Mouse (Mus musculus): ENCODE results near the gene Gm10134. TPM values are rescaled to one million over a fixed set of nuclear protein-coding genes. Genes with fewer than 3 reads are reported as not detected.

The Gm10134 gene
- total and polyA plus RNA-seq, 3 experiments: not detected

- TF ChIP-seq ZNF384 (IDR thresholded peaks at IDR 0.05; ENCODE audit: low read depth, low read length): no peak
- peaks cover 35 to 85% of the 10 kb centered on the region in 2 experiments for H3K4me1 ChIP-seq (ENCODE audit: control insufficient read depth in 1 of 2, insufficient read depth in 2 of 2)
- no peaks in the 10 kb centered on the region for H3K79me2 ChIP-seq (replicated peaks; ENCODE audit: control insufficient read depth, extremely low read depth, insufficient read depth, poor library complexity, severe bottlenecking)
- no peaks in the 10 kb centered on the region for H3K9me3 ChIP-seq (replicated peaks; ENCODE audit: low read length)
- H3K27me3 ChIP-seq (replicated peaks): no peaks in the 10 kb centered on the region
- H3K4me2 ChIP-seq (ENCODE audit: insufficient read depth, low read depth, poor library complexity, severe bottlenecking): no peak overlapping the region
- DNase-seq (ENCODE audit: extremely low read depth): no peak
- peaks cover 0 to 2% of the 10 kb centered on the region in 2 experiments for H3K36me3 ChIP-seq (replicated peaks in 1 of 2; ENCODE audit: control insufficient read depth in 1 of 2, insufficient read depth in 1 of 2, low read length in 1 of 2)
- no peak overlapping the region for H3K27ac ChIP-seq (ENCODE audit: insufficient read depth, low read depth)
- no peak overlapping the region for H3K9ac ChIP-seq (ENCODE audit: insufficient read depth, low read depth)
- in situ Hi-C loops (cut with MboI; ENCODE audit: low pct_ligation_motif_present, low pct_unique_long_range_greater_than_20kb, low sequenced_read_pairs) (no loop called here), dilution Hi-C loops (cut with MboI; ENCODE audit: extremely low pct_ligation_motif_present, extremely low pct_unique_long_range_greater_than_20kb, low sequenced_read_pairs) (no loop called here)
- no peak overlapping the region for H3K4me3 ChIP-seq (replicated peaks in 1 of 3; ENCODE audit: low read depth in 2 of 3, low read length in 2 of 3, poor library complexity in 1 of 3)
These were observed 21.8 kb downstream of the Gm10134 start for GRCm38 (mm10) chr2:28527436-28528353.

- peaks cover 0 to 2% of the 10 kb centered on the region in 2 experiments for H3K36me3 ChIP-seq (replicated peaks in 1 of 2; ENCODE audit: control insufficient read depth in 1 of 2, insufficient read depth in 1 of 2, low read length in 1 of 2)
- peaks cover 39 to 88% of the 10 kb centered on the region in 2 experiments for H3K4me1 ChIP-seq (ENCODE audit: control insufficient read depth in 1 of 2, insufficient read depth in 2 of 2)
- no peak overlapping the region for H3K4me3 ChIP-seq (replicated peaks in 1 of 3; ENCODE audit: low read depth in 2 of 3, low read length in 2 of 3, poor library complexity in 1 of 3)
- H3K27me3 ChIP-seq (replicated peaks): no peaks in the 10 kb centered on the region
- no peak overlapping the region for H3K27ac ChIP-seq (ENCODE audit: insufficient read depth, low read depth)
- no peak for DNase-seq (ENCODE audit: extremely low read depth)
- dilution Hi-C loops (cut with MboI; ENCODE audit: extremely low pct_ligation_motif_present, extremely low pct_unique_long_range_greater_than_20kb, low sequenced_read_pairs) (no loop called here), in situ Hi-C loops (cut with MboI; ENCODE audit: low pct_ligation_motif_present, low pct_unique_long_range_greater_than_20kb, low sequenced_read_pairs) (no loop called here)
- TF ChIP-seq USF1 (IDR thresholded peaks at IDR 0.05; ENCODE audit: low read depth, low read length) (no peak), RCOR1 (conservative IDR thresholded peaks at IDR 0.05; ENCODE audit: low read depth, low read length) (no peak), ZKSCAN1 (IDR thresholded peaks at IDR 0.05; ENCODE audit: borderline replicate concordance, low read depth, low read length) (no peak), POLR2A (IDR thresholded peaks at IDR 0.05; ENCODE audit: low read depth, low read length) (no peak), CHD1 (IDR thresholded peaks at IDR 0.05; ENCODE audit: low read depth, low read length) (no peak)
- no peak overlapping the region for H3K4me2 ChIP-seq (ENCODE audit: insufficient read depth, low read depth, poor library complexity, severe bottlenecking)
- H3K9ac ChIP-seq (ENCODE audit: insufficient read depth, low read depth): no peak overlapping the region
- no peaks in the 10 kb centered on the region for H3K9me3 ChIP-seq (replicated peaks; ENCODE audit: low read length)
- H3K79me2 ChIP-seq (replicated peaks; ENCODE audit: control insufficient read depth, extremely low read depth, insufficient read depth, poor library complexity, severe bottlenecking): no peaks in the 10 kb centered on the region
These were observed 22.4 kb downstream of the Gm10134 start for GRCm38 (mm10) chr2:28528354-28528730.

- Histone ChIP-seq H3K9me3 (replicated peaks; ENCODE audit: low read length) (no peaks in the 10 kb centered on the region), H3K4me2 (ENCODE audit: insufficient read depth, low read depth, poor library complexity, severe bottlenecking) (no peak overlapping the region), H3K79me2 (replicated peaks; ENCODE audit: control insufficient read depth, extremely low read depth, insufficient read depth, poor library complexity, severe bottlenecking) (no peaks in the 10 kb centered on the region), H3K36me3 (replicated peaks in 1 of 2; ENCODE audit: control insufficient read depth in 1 of 2, insufficient read depth in 1 of 2, low read length in 1 of 2) (peaks cover 0 to 2% of the 10 kb centered on the region in 2 experiments), H3K27ac (ENCODE audit: insufficient read depth, low read depth) (no peak overlapping the region), H3K9ac (ENCODE audit: insufficient read depth, low read depth) (no peak overlapping the region), H3K4me1 (ENCODE audit: control insufficient read depth in 1 of 2, insufficient read depth in 2 of 2) (peaks cover 46 to 87% of the 10 kb centered on the region in 2 experiments), H3K4me3 (replicated peaks in 1 of 3; ENCODE audit: low read depth in 2 of 3, low read length in 2 of 3, poor library complexity in 1 of 3) (no peak overlapping the region), H3K27me3 (replicated peaks) (peaks cover 4% of the 10 kb centered on the region)
- in situ Hi-C loops (cut with MboI; ENCODE audit: low pct_ligation_motif_present, low pct_unique_long_range_greater_than_20kb, low sequenced_read_pairs): no loop called here
- TF ChIP-seq TBP (conservative IDR thresholded peaks at IDR 0.05; ENCODE audit: low read depth, low read length): no peak
- TF ChIP-seq SMC3 (IDR thresholded peaks at IDR 0.05; ENCODE audit: low read depth, low read length): no peak
- no peak for TF ChIP-seq GABPA (IDR thresholded peaks at IDR 0.05; ENCODE audit: insufficient replicate concordance, low read depth, low read length)
- no peak for TF ChIP-seq RAD21 (IDR thresholded peaks at IDR 0.05; ENCODE audit: low read depth, low read length)
- TF ChIP-seq POLR2AphosphoS2 (IDR thresholded peaks at IDR 0.05; ENCODE audit: low read depth, low read length): no peak
- TF ChIP-seq MXI1 (IDR thresholded peaks at IDR 0.05; ENCODE audit: low read depth, low read length): no peak
- no peak for TF ChIP-seq UBTF (IDR thresholded peaks at IDR 0.05; ENCODE audit: low read depth, low read length)
- no peak for TF ChIP-seq POLR2A (IDR thresholded peaks at IDR 0.05; ENCODE audit: low read depth, low read length)
- no peak for TF ChIP-seq MEF2A (IDR thresholded peaks at IDR 0.05; ENCODE audit: borderline replicate concordance, low read depth, low read length)
- no peak for TF ChIP-seq ZMIZ1 (IDR thresholded peaks at IDR 0.05; ENCODE audit: low read depth, low read length)
- no peak for TF ChIP-seq ETS1 (conservative IDR thresholded peaks at IDR 0.05; ENCODE audit: low read depth, low read length)
- TF ChIP-seq HCFC1 (IDR thresholded peaks at IDR 0.05; ENCODE audit: low read depth, low read length): no peak
- TF ChIP-seq MAZ (IDR thresholded peaks at IDR 0.05; ENCODE audit: low read depth, low read length): no peak
- no peak for TF ChIP-seq MAFK (IDR thresholded peaks at IDR 0.05; ENCODE audit: insufficient replicate concordance, low read length)
- TF ChIP-seq CHD1 (IDR thresholded peaks at IDR 0.05; ENCODE audit: low read depth, low read length): no peak
- no peak for TF ChIP-seq JUND (conservative IDR thresholded peaks at IDR 0.05; ENCODE audit: low read depth, low read length)
- no peak for TF ChIP-seq KAT2A (IDR thresholded peaks at IDR 0.05; ENCODE audit: insufficient replicate concordance, low read length)
- TF ChIP-seq BHLHE40 (IDR thresholded peaks at IDR 0.05; ENCODE audit: low read depth, low read length): no peak
- TF ChIP-seq IRF4 (IDR thresholded peaks at IDR 0.05; ENCODE audit: low read depth, low read length): no peak
- no peak for DNase-seq (ENCODE audit: extremely low read depth)
- dilution Hi-C loops (cut with MboI; ENCODE audit: extremely low pct_ligation_motif_present, extremely low pct_unique_long_range_greater_than_20kb, low sequenced_read_pairs): no loop called here
These were observed 24.0 kb downstream of the Gm10134 start for GRCm38 (mm10) chr2:28529856-28530255.
